Mouse (Mus musculus) small intestine, adult 2 months (tissue): ENCODE data around the gene Gm9903. TPM values are rescaled to one million over a fixed set of nuclear protein-coding genes. Genes with fewer than 3 reads are reported as not detected.

ENCODE experiments used
- H3K27ac ChIP-seq: fragments of 200-500 bp; 2 replicates; pipeline ENCODE4 v1.5.1; 2012; ENCODE audit warnings: low read depth, low read length, control low read depth, inconsistent platforms; ENCODE audit not compliant: insufficient read depth
- H3K27me3 ChIP-seq: fragments of 200-500 bp; 2 replicates; pipeline ENCODE4 v1.6.1; 2012; ENCODE audit warnings: mild to moderate bottlenecking, moderate library complexity, low read length, inconsistent platforms; ENCODE audit not compliant: control insufficient read depth, insufficient read depth
- H3K36me3 ChIP-seq: fragments of 200-500 bp; 2 replicates; pipeline ENCODE4 v1.6.1; 2012; ENCODE audit warnings: mild to moderate bottlenecking, low read length, control low read depth, inconsistent platforms; ENCODE audit not compliant: control insufficient read depth, insufficient read depth
- H3K4me1 ChIP-seq: fragments of 200-500 bp; 2 replicates; pipeline ENCODE4 v1.6.1; 2012; ENCODE audit warnings: low read length, inconsistent platforms, mixed read lengths; ENCODE audit not compliant: control insufficient read depth, insufficient read depth, insufficient read length
- H3K4me3 ChIP-seq: fragments of 200-500 bp; 2 replicates; pipeline ENCODE4 v1.5.1; 2012; ENCODE audit warnings: low read depth, mild to moderate bottlenecking, control low read depth, inconsistent platforms, low read length, moderate library complexity
- CTCF ChIP-seq: fragments of 200-500 bp; IDR thresholded peaks from 2 replicates; pipeline ENCODE4 v1.5.1; 2012; ENCODE audit warnings: low read depth, mild to moderate bottlenecking, control low read depth, inconsistent platforms, low read length, moderate library complexity, mixed read lengths; ENCODE audit not compliant: insufficient replicate concordance, insufficient read length; ENCODE audit errors: extremely low read depth
- POLR2A ChIP-seq: fragments of 200-500 bp; IDR thresholded peaks from 2 replicates; pipeline ENCODE4 v1.6.1; 2012; ENCODE audit warnings: low read depth, mild to moderate bottlenecking, control low read depth, inconsistent platforms, low read length, moderate library complexity
- WGBS: fragments of 180-500 bp; shearing (Covaris S2); methylation state at CpG from one replicate; pipeline ENCODE4 v1.1.7; 2018; 5-methylcytosine and 5-hydroxymethylcytosine counted together
- polyA plus RNA-seq: library from polyadenylated mRNA; depleted of rRNA; stranded (reverse); fragments of >200 nt; gene quantifications from 2 replicates; pipeline ENCODE4 v1.2.3, GENCODE M21; 2012; rRNA removed

Gene Gm9903
- polyA plus RNA-seq, result 0.14 and 0.27 TPM in 2 replicates

DNA sequence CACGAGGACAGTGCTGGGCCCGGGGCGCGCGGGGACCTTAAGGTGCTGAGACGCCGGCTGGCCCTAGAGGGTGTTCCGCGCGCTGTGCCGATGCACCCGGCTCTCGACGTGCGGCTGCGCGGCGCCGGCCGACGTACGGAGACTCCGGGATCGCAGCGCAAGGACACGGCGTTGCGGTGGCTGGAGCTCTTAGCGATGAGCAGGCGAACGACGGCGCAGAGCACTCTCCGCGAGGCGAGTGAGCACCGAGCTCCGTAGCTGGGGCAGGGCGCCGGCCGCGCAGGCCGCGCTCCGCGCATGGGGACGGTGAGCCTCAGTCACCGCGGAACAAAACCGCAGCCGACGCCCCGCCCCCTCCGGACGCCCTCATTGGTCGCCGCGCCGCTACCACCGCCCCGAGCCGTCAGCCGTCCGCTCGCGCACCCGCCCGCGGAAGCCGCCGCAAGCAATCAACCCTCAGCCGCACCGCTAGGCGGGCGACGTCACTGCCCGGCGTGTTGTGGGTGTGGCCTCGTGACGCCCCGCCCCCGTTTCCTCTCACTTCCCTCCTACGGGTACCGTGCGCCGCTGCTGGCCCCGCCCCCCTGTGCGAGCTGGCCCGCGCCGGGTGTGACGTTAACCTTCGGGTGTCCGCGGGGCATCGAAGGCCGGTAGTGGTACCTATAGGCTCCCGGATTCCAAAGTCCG is at the start of gene Gm9903, which contains the start of gene Fam53a:
Gene Gm9903, plus strand, starts transcription at position 625 of the 687 bp plus-strand sequence.
Gene Fam53a, minus strand, starts transcription at position 335 of the 687 bp plus-strand sequence.
- Histone ChIP-seq H3K4me1 (peaks cover 5% of the 10 kb centered on the region), H3K27me3 (no peaks in the 10 kb centered on the region), H3K4me3 (peak within 1 kb of the TSS; percentile 96), H3K36me3 (no peaks in the 10 kb centered on the region), H3K27ac (peak within 1 kb of the TSS; percentile 93)
- TF ChIP-seq CTCF (0 out of 2 replicates have a peak, but pooled peaks have one; percentile 5), POLR2A (peak; percentile 92)
- under 1% methylated on average over 97 of the region's 99 CpGs for WGBS

GRCm38 (mm10) chr5:33580336-33580735 is 49.4 kb upstream of the Gm9903 start:
- WGBS, result 29% methylated on average over 1 of the region's 1 CpGs
- H3K27ac ChIP-seq, result no peak overlapping the region
- H3K4me3 ChIP-seq, result no peak overlapping the region
- TF ChIP-seq POLR2A, result no peak
- TF ChIP-seq CTCF, result no peak
- no peaks in the 10 kb centered on the region for H3K4me1 ChIP-seq
- no peaks in the 10 kb centered on the region for H3K36me3 ChIP-seq
- H3K27me3 ChIP-seq, result no peaks in the 10 kb centered on the region

DNA sequence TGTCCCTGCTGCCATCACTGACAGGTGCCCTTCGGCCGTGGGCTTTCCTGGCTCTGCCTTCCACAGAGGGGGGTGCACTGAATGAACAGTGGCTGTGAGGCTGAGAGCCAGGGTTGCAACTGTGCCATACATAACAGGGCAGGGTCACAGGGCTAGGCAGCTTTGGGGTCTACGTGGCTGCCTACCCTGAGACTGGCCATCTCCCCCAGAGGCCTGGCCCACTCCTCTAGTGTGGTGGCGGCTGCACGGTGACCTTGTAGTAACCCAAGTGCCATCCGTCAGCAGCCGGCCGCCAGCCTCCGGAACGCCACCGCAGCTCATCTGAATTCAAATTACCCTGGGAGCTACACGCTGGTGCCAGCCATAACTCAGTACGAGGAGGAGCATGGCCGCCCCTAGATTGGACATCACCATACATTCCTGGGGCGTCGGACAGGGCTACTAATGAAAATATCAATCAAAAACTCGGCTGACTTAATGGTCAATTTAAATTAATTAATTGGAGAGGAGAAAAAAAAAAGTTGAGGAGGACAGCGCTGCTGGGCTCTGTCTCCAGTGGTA is 42.1 kb upstream of the Gm9903 start:
- 76% methylated on average over 18 of the region's 18 CpGs for WGBS
- H3K4me1 ChIP-seq, result no peaks in the 10 kb centered on the region
- no peak overlapping the region for H3K27ac ChIP-seq
- no peaks in the 10 kb centered on the region for H3K36me3 ChIP-seq
- H3K27me3 ChIP-seq, result no peaks in the 10 kb centered on the region
- TF ChIP-seq CTCF (no peak), POLR2A (no peak)
- H3K4me3 ChIP-seq, result no peak overlapping the region

GRCm38 (mm10) chr5:33588066-33588465 is 41.7 kb upstream of the Gm9903 start:
- Histone ChIP-seq H3K36me3 (no peaks in the 10 kb centered on the region), H3K4me1 (no peaks in the 10 kb centered on the region), H3K27ac (no peak overlapping the region), H3K27me3 (no peaks in the 10 kb centered on the region), H3K4me3 (no peak overlapping the region)
- WGBS, result 57% methylated on average over 3 of the region's 3 CpGs
- TF ChIP-seq CTCF, result no peak
- TF ChIP-seq POLR2A, result no peak

DNA sequence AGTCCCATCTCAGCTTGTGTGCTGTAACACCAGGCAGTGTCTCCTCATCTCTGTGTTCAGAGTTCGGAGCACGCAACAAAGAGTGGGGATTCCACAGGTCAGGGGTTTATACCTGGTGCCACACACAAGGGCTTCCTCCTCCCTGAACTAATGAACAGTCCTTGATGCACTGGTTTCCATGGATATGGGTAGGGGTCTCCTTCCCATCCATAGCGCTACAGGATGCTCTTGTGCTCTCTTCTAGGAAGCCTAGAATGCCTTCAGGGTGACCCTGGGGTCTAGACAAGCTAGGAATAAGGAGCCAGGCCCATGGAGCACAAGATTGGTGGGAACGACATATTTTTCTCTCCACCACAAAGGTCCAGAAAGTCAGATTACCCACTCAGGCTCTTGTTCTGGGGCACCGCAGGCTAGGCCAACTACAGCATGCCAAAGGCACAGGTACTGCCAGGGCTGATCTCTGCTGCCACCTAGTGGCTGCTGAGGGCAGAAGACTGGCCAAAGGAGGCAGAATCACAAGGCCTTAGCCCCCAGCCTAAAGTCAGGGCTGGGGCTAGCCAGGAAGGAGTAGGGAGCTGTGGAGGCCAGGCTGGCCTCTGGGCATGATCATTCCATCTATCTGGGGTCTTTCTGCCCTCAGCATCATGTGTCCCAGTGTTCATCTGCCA is 40.4 kb upstream of the Gm9903 start:
- no peaks in the 10 kb centered on the region for H3K27me3 ChIP-seq
- peak; percentile 92 for TF ChIP-seq CTCF
- TF ChIP-seq POLR2A, result no peak
- H3K4me1 ChIP-seq, result no peaks in the 10 kb centered on the region
- no peak overlapping the region for H3K4me3 ChIP-seq
- H3K36me3 ChIP-seq, result no peaks in the 10 kb centered on the region
- WGBS, result 62% methylated on average over 5 of the region's 5 CpGs
- no peak overlapping the region for H3K27ac ChIP-seq

- TF ChIP-seq CTCF (peak; percentile 24; the same call in 1 of the 2 replicates), POLR2A (no peak)
- Histone ChIP-seq H3K27me3 (no peaks in the 10 kb centered on the region), H3K27ac (no peak overlapping the region), H3K4me3 (no peak overlapping the region), H3K36me3 (no peaks in the 10 kb centered on the region), H3K4me1 (no peaks in the 10 kb centered on the region)
- WGBS, result 35% methylated on average over 2 of the region's 2 CpGs
Measured at GRCm38 (mm10) chr5:33593620-33594019, 36.1 kb upstream of the Gm9903 start.

DNA sequence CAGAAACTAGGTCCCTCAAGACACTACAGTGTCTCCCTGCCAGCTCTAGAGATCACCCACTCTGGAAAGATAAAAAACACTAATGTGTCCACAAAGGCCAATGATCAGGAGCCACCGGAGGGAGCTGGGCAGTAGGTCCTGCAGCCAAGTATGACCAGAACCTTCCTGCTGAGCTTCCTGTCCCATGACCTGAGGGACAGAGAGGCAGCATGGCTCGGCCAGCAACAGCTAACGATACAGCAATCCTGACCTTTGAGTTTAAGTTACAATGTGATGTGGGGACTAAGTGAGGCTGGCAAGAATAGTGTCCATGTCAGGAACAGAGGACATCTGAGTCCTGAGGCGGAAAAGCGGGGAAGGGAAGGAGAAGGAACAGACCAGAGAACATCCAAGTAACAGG is 24.4 kb upstream of the Gm9903 start:
- H3K27ac ChIP-seq, result no peak overlapping the region
- no peak for TF ChIP-seq POLR2A
- TF ChIP-seq CTCF, result no peak
- H3K4me3 ChIP-seq, result no peak overlapping the region
- WGBS, result 80% methylated on average over 5 of the region's 5 CpGs
- H3K36me3 ChIP-seq, result peaks cover 49% of the 10 kb centered on the region
- H3K4me1 ChIP-seq, result no peaks in the 10 kb centered on the region
- no peaks in the 10 kb centered on the region for H3K27me3 ChIP-seq
